Mouse (Mus musculus) frontal cortex, postnatal 10 days (tissue): ENCODE data around the gene Ube2g2.
"Not testable (repeated sequence)": the region's sequence is repeated elsewhere in the genome, so short reads cannot be mapped to it uniquely, and the experiment has no call there.

Experiments
- DNase-seq, 2 experiments: peaks; one replicate each; pipeline ENCODE4 v3.0.0; 2022; ENCODE audit warnings: low spot score in 2 of 2, mixed read lengths in 1 of 2

Gene Ube2g2

GRCm38 (mm10) chr10:77636234-77636922 is 14.3 kb downstream of the Ube2g2 start:
- no peak for DNase-seq

GRCm38 (mm10) chr10:77638956-77639355 is 16.9 kb downstream of the Ube2g2 start:
- no peak for DNase-seq

- no peak for DNase-seq
Observed at GRCm38 (mm10) chr10:77643160-77643559, 21.1 kb downstream of the Ube2g2 start.

- DNase-seq = no peak
Observed at GRCm38 (mm10) chr10:77645571-77645970, 23.5 kb downstream of the Ube2g2 start.

GRCm38 (mm10) chr10:77647461-77647860 is 25.4 kb downstream of the Ube2g2 start:
- DNase-seq = no peak

GRCm38 (mm10) chr10:77647901-77648300 is 25.8 kb downstream of the Ube2g2 start:
- DNase-seq = no peak

- DNase-seq = no peak
Observed at GRCm38 (mm10) chr10:77652046-77652445, 30.0 kb downstream of the Ube2g2 start.

- no peak for DNase-seq
Observed at GRCm38 (mm10) chr10:77658286-77658994, 36.4 kb downstream of the Ube2g2 start.

GRCm38 (mm10) chr10:77663949-77664665 is 42.0 kb downstream of the Ube2g2 start:
- no peak for DNase-seq

- DNase-seq = no peak
Observed at GRCm38 (mm10) chr10:77666342-77666741, 44.3 kb downstream of the Ube2g2 start.

GRCm38 (mm10) chr10:77667402-77667801 is 45.3 kb downstream of the Ube2g2 start:
- DNase-seq = no peak

- no peak for DNase-seq
Observed at GRCm38 (mm10) chr10:77670710-77671109, 48.6 kb downstream of the Ube2g2 start.

- DNase-seq = no peak
Observed at GRCm38 (mm10) chr10:77671519-77671918, 49.4 kb downstream of the Ube2g2 start.

- DNase-seq = no peak
Observed at GRCm38 (mm10) chr10:77673765-77674164, 51.7 kb downstream of the Ube2g2 start.

- no peak for DNase-seq
Observed at GRCm38 (mm10) chr10:77677562-77677961, 55.5 kb downstream of the Ube2g2 start.

GRCm38 (mm10) chr10:77682994-77683393 is 60.9 kb downstream of the Ube2g2 start:
- no peak for DNase-seq

- no peak for DNase-seq
Observed at GRCm38 (mm10) chr10:77684181-77684580, 62.1 kb downstream of the Ube2g2 start.

- DNase-seq = no peak
Observed at GRCm38 (mm10) chr10:77685895-77686664, 64.0 kb downstream of the Ube2g2 start, which contains the start of gene Tspear. Gene Tspear, plus strand, starts transcription at chr10:77686569.

- DNase-seq = no peak
Observed at GRCm38 (mm10) chr10:77687021-77687420, 64.9 kb downstream of the Ube2g2 start.

- not testable (repeated sequence) for DNase-seq
Observed at GRCm38 (mm10) chr10:77690356-77690807, 68.3 kb downstream of the Ube2g2 start, which contains the start of gene Gm19402. Gene Gm19402, minus strand, starts transcription at chr10:77690757.
